Mouse (Mus musculus) liver, embryonic 16.5 days (tissue): Measurements from ENCODE around the gene Fdx1l. TPM values are rescaled to one million over a fixed set of nuclear protein-coding genes. Genes with fewer than 3 reads are reported as not detected.

Experiments
- ATAC-seq: fragments of 200-750 bp; cut with Nextera tagmentation; 2 replicates; pipeline ENCODE4 v1.8.0; 2017; ENCODE audit warnings: low read depth, mild to moderate bottlenecking, moderate number of reproducible peaks, moderate library complexity
- H3K27ac ChIP-seq: fragments of 300-500 bp; sonication (generic); 2 replicates; pipeline ENCODE4 v1.5.1; 2014; ENCODE audit warnings: mild to moderate bottlenecking, low read length
- H3K27me3 ChIP-seq: fragments of 300-500 bp; sonication (generic); 2 replicates; pipeline ENCODE4 v1.6.1; 2014; ENCODE audit warnings: low read depth, low read length, mixed read lengths; ENCODE audit not compliant: control insufficient read depth, insufficient read depth
- H3K36me3 ChIP-seq: fragments of 300-500 bp; sonication (generic); 2 replicates; pipeline ENCODE4 v1.6.1; 2014; ENCODE audit warnings: mild to moderate bottlenecking; ENCODE audit not compliant: control insufficient read depth, insufficient read depth
- H3K4me1 ChIP-seq: fragments of 300-500 bp; sonication (generic); 2 replicates; pipeline ENCODE4 v1.6.1; 2014; ENCODE audit warnings: low read depth, low read length, mixed read lengths; ENCODE audit not compliant: control insufficient read depth
- H3K4me2 ChIP-seq: fragments of 300-500 bp; sonication (generic); 2 replicates; pipeline ENCODE4 v1.6.1; 2014; ENCODE audit warnings: low read depth, low read length, mixed read lengths
- H3K4me3 ChIP-seq: fragments of 300-500 bp; sonication (generic); 2 replicates; pipeline ENCODE4 v1.5.1; 2014; ENCODE audit warnings: low read depth, mild to moderate bottlenecking, low read length
- H3K9ac ChIP-seq: fragments of 300-500 bp; sonication (generic); 2 replicates; pipeline ENCODE4 v1.6.1; 2014; ENCODE audit warnings: low read depth, low read length
- H3K9me3 ChIP-seq: fragments of 300-500 bp; sonication (generic); replicated peaks from 2 replicates; pipeline ENCODE4 v1.6.1; 2016; ENCODE audit warnings: low read length; ENCODE audit not compliant: control insufficient read depth
- WGBS: fragments of 180-500 bp; shearing (Covaris S2); extraction: QIAGEN DNeasy Blood & Tissue Kit; methylation state at CpG from one replicate; pipeline ENCODE4 v1.1.7; 2014; ENCODE audit not compliant: insufficient replicate concordance; 5-methylcytosine and 5-hydroxymethylcytosine counted together
- polyA plus RNA-seq: library from polyadenylated mRNA; unstranded; fragments of >200 nt; fragmentation: Nextera tagmentation; extraction: Ambion mirVana; gene quantifications from 2 replicates; pipeline ENCODE4 v1.2.1, GENCODE M21; 2015

The Fdx1l gene
- polyA plus RNA-seq, 1 experiment from 2014 or later: 26.6 TPM

GRCm38 (mm10) chr9:21034481-21035085, 38.8 kb downstream of the Fdx1l start:
- Histone ChIP-seq H3K4me2 (no peak overlapping the region), H3K4me1 (peaks cover 44% of the 10 kb centered on the region), H3K27ac (no peak overlapping the region), H3K9ac (no peak overlapping the region), H3K36me3 (no peaks in the 10 kb centered on the region), H3K27me3 (peaks cover 72% of the 10 kb centered on the region), H3K9me3 (no peaks in the 10 kb centered on the region), H3K4me3 (no peak overlapping the region)
- WGBS: 7% methylated on average over 17 of the region's 17 CpGs
- ATAC-seq: no peak

- H3K4me2 ChIP-seq: peak overlapping the region; percentile 99
- under 1% methylated on average over 33 of the region's 34 CpGs for WGBS
- no peaks in the 10 kb centered on the region for H3K9me3 ChIP-seq
- ATAC-seq: peak; percentile 47
- no peaks in the 10 kb centered on the region for H3K36me3 ChIP-seq
- H3K4me1 ChIP-seq: peaks cover 50% of the 10 kb centered on the region
- H3K4me3 ChIP-seq: peak overlapping the region; percentile 76
- H3K9ac ChIP-seq: peak overlapping the region; percentile 59
- peaks cover 64% of the 10 kb centered on the region for H3K27me3 ChIP-seq
- no peak overlapping the region for H3K27ac ChIP-seq
Measured at GRCm38 (mm10) chr9:21033136-21033535, 40.3 kb downstream of the Fdx1l start.

GRCm38 (mm10) chr9:21032491-21032890, 40.9 kb downstream of the Fdx1l start:
- peaks cover 58% of the 10 kb centered on the region for H3K27me3 ChIP-seq
- WGBS: 1% methylated on average over 7 of the region's 7 CpGs
- peak overlapping the region; percentile 99 for H3K4me2 ChIP-seq
- peaks cover 57% of the 10 kb centered on the region for H3K4me1 ChIP-seq
- peak overlapping the region; percentile 76 for H3K4me3 ChIP-seq
- no peak overlapping the region for H3K27ac ChIP-seq
- no peaks in the 10 kb centered on the region for H3K9me3 ChIP-seq
- ATAC-seq: no peak
- H3K9ac ChIP-seq: peak overlapping the region; percentile 66
- no peaks in the 10 kb centered on the region for H3K36me3 ChIP-seq

- no peaks in the 10 kb centered on the region for H3K36me3 ChIP-seq
- H3K27ac ChIP-seq: peak within 1 kb of the TSS; percentile 91
- under 1% methylated on average over 35 of the region's 35 CpGs for WGBS
- peaks cover 56% of the 10 kb centered on the region for H3K4me1 ChIP-seq
- peak within 1 kb of the TSS; percentile 66 for H3K9ac ChIP-seq
- peak within 1 kb of the TSS; percentile 99 for H3K4me2 ChIP-seq
- no peaks in the 10 kb centered on the region for H3K9me3 ChIP-seq
- H3K27me3 ChIP-seq: peaks cover 52% of the 10 kb centered on the region
- H3K4me3 ChIP-seq: peak within 1 kb of the TSS; percentile 76
- ATAC-seq: no peak
Measured at GRCm38 (mm10) chr9:21031896-21032351, 41.5 kb downstream of the Fdx1l start, which contains the start of gene Icam5. Icam5 (plus strand) TSS chr9:21032073.

GRCm38 (mm10) chr9:21031251-21031895, 42.0 kb downstream of the Fdx1l start:
- Histone ChIP-seq H3K27ac (peak overlapping the region; percentile 91), H3K4me3 (peak overlapping the region; percentile 76), H3K4me2 (peak overlapping the region; percentile 99), H3K4me1 (peaks cover 56% of the 10 kb centered on the region), H3K9me3 (no peaks in the 10 kb centered on the region), H3K27me3 (peaks cover 47% of the 10 kb centered on the region), H3K36me3 (no peaks in the 10 kb centered on the region), H3K9ac (peak overlapping the region; percentile 66)
- no peak for ATAC-seq
- WGBS: under 1% methylated on average over 36 of the region's 36 CpGs

DNA sequence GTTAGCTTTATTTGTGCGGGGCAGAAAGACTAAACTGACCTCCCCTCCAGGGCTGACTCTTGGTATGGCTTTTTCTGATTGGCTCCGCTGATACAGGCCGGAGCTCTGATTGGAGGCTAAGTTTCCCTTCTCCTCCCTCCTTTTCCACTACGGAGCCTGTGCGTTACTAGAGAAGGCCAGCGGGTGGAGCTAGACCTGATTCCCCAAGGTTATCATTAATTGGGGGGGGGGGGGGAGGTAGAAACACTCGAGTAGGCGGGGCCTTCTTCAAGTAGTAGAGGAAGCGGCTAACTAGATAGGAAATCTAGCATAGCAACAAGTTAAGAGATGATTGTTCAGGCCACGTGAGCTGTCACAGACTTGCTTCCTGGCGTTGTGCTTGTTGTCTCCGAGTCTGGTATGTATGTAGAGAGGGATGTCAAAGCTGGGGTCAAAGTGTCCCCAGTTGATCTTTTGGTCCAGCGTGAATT, 42.6 kb downstream of the Fdx1l start:
- H3K4me3 ChIP-seq: peak overlapping the region; percentile 76
- H3K9me3 ChIP-seq: no peaks in the 10 kb centered on the region
- peak overlapping the region; percentile 99 for H3K4me2 ChIP-seq
- peak overlapping the region; percentile 92 for H3K9ac ChIP-seq
- peak; percentile 69 for ATAC-seq
- H3K36me3 ChIP-seq: no peaks in the 10 kb centered on the region
- H3K27me3 ChIP-seq: peaks cover 41% of the 10 kb centered on the region
- peaks cover 56% of the 10 kb centered on the region for H3K4me1 ChIP-seq
- H3K27ac ChIP-seq: peak overlapping the region; percentile 96
- WGBS: under 1% methylated on average over 13 of the region's 13 CpGs

DNA sequence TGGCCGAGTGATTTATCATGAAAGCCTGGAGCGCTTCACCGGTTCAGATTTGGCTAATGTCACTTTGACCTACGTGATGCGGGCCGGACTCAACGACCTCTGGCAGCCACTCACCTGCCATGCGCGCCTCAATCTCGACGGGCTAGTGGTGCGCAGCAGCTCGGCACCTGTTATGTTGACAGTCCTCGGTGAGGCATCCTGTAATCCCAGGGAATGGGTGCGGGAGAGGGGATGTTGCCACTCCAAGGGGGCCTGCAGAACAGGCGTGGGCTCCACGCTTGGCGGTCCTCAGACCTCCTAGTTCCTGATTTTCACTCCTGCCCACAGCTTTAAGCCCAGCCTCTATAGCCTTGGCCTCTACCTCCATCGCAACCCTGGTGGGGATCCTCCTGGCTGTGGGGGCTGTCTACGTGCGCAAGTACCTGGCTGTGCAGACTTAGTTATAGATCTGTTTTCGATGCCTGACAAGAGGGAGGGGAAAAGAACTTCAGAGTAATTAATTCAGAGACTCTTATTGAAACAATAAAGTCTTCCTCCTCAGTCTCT, 43.3 kb downstream of the Fdx1l start:
- H3K27me3 ChIP-seq: peaks cover 34% of the 10 kb centered on the region
- H3K4me3 ChIP-seq: peak overlapping the region; percentile 76
- H3K36me3 ChIP-seq: no peaks in the 10 kb centered on the region
- H3K27ac ChIP-seq: peak overlapping the region; percentile 96
- ATAC-seq: no peak
- no peaks in the 10 kb centered on the region for H3K9me3 ChIP-seq
- peak overlapping the region; percentile 92 for H3K9ac ChIP-seq
- peaks cover 56% of the 10 kb centered on the region for H3K4me1 ChIP-seq
- H3K4me2 ChIP-seq: peak overlapping the region; percentile 99
- WGBS: 11% methylated on average over 22 of the region's 22 CpGs

DNA sequence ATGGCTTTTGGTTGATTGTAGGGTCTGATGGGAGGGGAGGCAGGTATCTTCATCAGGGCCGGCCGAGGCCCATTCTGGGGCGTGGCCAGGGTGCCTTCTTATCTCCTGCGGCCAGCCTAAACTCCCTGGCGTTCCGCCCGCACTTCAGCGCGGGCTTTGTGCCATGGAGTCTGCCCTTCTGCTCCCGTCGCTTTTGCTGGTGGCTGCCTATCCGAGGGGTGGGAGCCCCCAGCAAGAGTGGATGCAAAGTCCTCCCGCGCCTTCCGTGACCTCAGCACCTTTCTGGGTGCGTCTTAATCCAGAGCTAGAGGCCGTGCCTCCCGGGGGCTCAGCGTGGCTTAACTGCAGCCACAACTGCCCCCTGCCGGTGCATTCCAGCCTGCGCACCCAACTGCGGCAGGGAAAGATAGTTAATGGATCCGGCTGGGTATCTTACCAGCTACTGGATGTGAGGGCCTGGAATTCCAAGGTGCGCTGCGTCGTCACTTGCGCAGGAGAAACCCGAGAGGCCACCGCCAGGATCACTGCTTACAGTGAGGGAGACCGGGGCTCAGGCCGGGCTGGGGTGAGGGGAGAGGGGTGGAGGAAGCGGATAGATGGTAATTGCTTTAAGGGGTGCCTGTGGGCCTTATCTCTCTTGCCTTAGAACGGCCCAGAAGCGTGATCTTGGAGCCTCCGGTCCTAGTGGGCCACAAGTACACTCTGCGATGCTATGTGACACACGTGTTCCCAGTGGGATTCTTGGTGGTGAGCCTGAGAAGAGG, 43.9 kb downstream of the Fdx1l start, which contains the start of gene Icam4:
Gene Icam4 (plus strand): TSS at position 83 of the 764 bp plus-strand sequence.
- Histone ChIP-seq H3K9me3 (no peaks in the 10 kb centered on the region), H3K27ac (peak within 1 kb of the TSS; percentile 96), H3K27me3 (peaks cover 28% of the 10 kb centered on the region), H3K4me3 (peak within 1 kb of the TSS; percentile 76), H3K4me2 (peak within 1 kb of the TSS; percentile 99), H3K4me1 (peaks cover 53% of the 10 kb centered on the region), H3K36me3 (no peaks in the 10 kb centered on the region), H3K9ac (peak within 1 kb of the TSS; percentile 92)
- peak; percentile 82 for ATAC-seq
- WGBS: under 1% methylated on average over 37 of the region's 37 CpGs
